Mouse (Mus musculus) G1E (cell line): ENCODE results near the gene Bag5. TPM values are rescaled to one million over a fixed set of nuclear protein-coding genes. Genes with fewer than 3 reads are reported as not detected.

Experiments
- ATAC-seq: 2 replicates; pipeline ENCODE4 v1.8.0; 2016; ENCODE audit warnings: mild to moderate bottlenecking; ENCODE audit not compliant: insufficient number of reproducible peaks, poor library complexity, low FRiP score, severe bottlenecking; ENCODE audit errors: extremely low read depth
- DNase-seq: peaks from one replicate; pipeline ENCODE4 v3.0.0; 2012; ENCODE audit warnings: low spot score
- H3K27me3 ChIP-seq: 2 replicates; pipeline ENCODE4 v1.6.1; 2012; ENCODE audit warnings: mild to moderate bottlenecking, low read length, inconsistent platforms; ENCODE audit not compliant: insufficient read depth
- H3K36me3 ChIP-seq: replicated peaks from 2 replicates; pipeline ENCODE3; 2012; ENCODE audit warnings: mild to moderate bottlenecking, inconsistent platforms
- H3K4me1 ChIP-seq: 2 replicates; pipeline ENCODE4 v1.6.1; 2012; ENCODE audit warnings: low read depth, low read length, inconsistent platforms, mixed read lengths; ENCODE audit not compliant: insufficient read depth
- H3K4me3 ChIP-seq: 2 replicates; pipeline ENCODE4 v1.5.1; 2012; ENCODE audit warnings: low read depth, mild to moderate bottlenecking, inconsistent platforms, low read length, moderate library complexity, mixed read lengths
- H3K9me3 ChIP-seq: replicated peaks from 2 replicates; pipeline ENCODE4 v1.6.1; 2012; ENCODE audit warnings: inconsistent platforms
- CTCF ChIP-seq: IDR thresholded peaks from 2 replicates; pipeline ENCODE4 v1.5.1; 2012; ENCODE audit warnings: low read depth, low read length, inconsistent platforms, mixed read lengths
- GATA1 ChIP-seq: IDR thresholded peaks from 2 replicates; pipeline ENCODE4 v1.6.1; 2012; ENCODE audit warnings: borderline replicate concordance, low read length, inconsistent platforms, mixed read lengths
- GATA2 ChIP-seq: IDR thresholded peaks from 2 replicates; pipeline ENCODE4 v1.6.1; 2012; ENCODE audit warnings: low read depth, low read length, inconsistent platforms, borderline replicate concordance
- POLR2AphosphoS5 ChIP-seq: IDR thresholded peaks from 2 replicates; pipeline ENCODE4 v1.6.1; 2012; ENCODE audit warnings: low read depth, low read length, inconsistent platforms; ENCODE audit not compliant: insufficient replicate concordance
- TAL1 ChIP-seq: conservative IDR thresholded peaks from 2 replicates; pipeline ENCODE4 v1.6.1; 2012; ENCODE audit warnings: low read depth, low read length, inconsistent platforms, mixed read lengths
- polyA plus RNA-seq: library from polyadenylated mRNA; stranded (reverse); fragments of >175 nt; gene quantifications from 2 replicates; pipeline ENCODE4 v1.2.3, GENCODE M21; 2012
- total RNA-seq, 2 experiments: library from RNA; stranded (forward) in 1 of 2; stranded (reverse) in 1 of 2; fragments of 200-1000 nt in 1 of 2; fragments of >200 nt in 1 of 2; fragmentation: Nextera tagmentation in 1 of 2; gene quantifications; 2 replicates each; pipeline ENCODE4 v1.2.3; 2014 to 2017

Gene Bag5
- total and polyA plus RNA-seq, 3 experiments, result 20.3 to 52.8 (median 32.4) TPM

DNA sequence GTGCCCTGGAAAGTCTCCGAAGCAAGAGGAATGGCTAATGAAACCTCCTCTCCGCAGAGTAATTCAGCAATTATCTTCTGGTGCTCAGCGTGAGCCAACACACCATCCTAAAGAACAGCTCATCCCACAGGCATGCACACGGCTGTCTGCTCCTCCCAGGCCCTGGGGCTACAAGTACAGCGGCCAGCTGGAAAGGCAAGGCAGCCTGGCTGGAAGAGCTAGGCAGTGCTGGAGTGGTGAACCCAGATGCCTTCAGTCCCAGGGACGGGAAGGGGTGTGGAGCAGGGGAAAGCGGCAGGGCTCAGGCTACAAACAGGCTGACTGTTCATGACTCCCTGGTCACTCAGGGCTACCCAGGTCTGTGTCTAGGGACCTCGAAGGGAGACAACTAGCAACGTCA lies 8.4 kb downstream of the Bag5 start:
- Histone ChIP-seq H3K4me1 (0 out of 2 replicates have a peak, but pooled peaks cover 5% of the 10 kb centered on the region), H3K9me3 (no peaks in the 10 kb centered on the region), H3K4me3 (no peak overlapping the region), H3K27me3 (peaks cover 38% of the 10 kb centered on the region), H3K36me3 (peaks cover 44% of the 10 kb centered on the region)
- no peak for ATAC-seq
- DNase-seq, result no peak
- no peak for TF ChIP-seq TAL1

- Histone ChIP-seq H3K27me3 (peaks cover 49% of the 10 kb centered on the region), H3K9me3 (no peaks in the 10 kb centered on the region), H3K36me3 (peaks cover 31% of the 10 kb centered on the region), H3K4me1 (0 out of 2 replicates have a peak, but pooled peaks cover 5% of the 10 kb centered on the region), H3K4me3 (no peak overlapping the region)
- no peak for TF ChIP-seq TAL1
- TF ChIP-seq GATA2, result no peak
- TF ChIP-seq GATA1, result no peak
- no peak for TF ChIP-seq POLR2AphosphoS5
- TF ChIP-seq CTCF, result no peak
- DNase-seq, result no peak
- ATAC-seq, result no peak
Observed at GRCm38 (mm10) chr12:111703301-111703700, 9.8 kb downstream of the Bag5 start.

GRCm38 (mm10) chr12:111700920-111701458 lies 12.1 kb downstream of the Bag5 start:
- ATAC-seq (no peak), DNase-seq (no peak)
- Histone ChIP-seq H3K27me3 (peaks cover 66% of the 10 kb centered on the region), H3K4me3 (no peak overlapping the region), H3K4me1 (peaks cover 6% of the 10 kb centered on the region; the same call in 1 of the 2 replicates), H3K36me3 (peaks cover 9% of the 10 kb centered on the region), H3K9me3 (no peaks in the 10 kb centered on the region)
- TF ChIP-seq TAL1, result no peak
- no peak for TF ChIP-seq GATA2
- no peak for TF ChIP-seq POLR2AphosphoS5
- TF ChIP-seq GATA1, result no peak
- TF ChIP-seq CTCF, result no peak

DNA sequence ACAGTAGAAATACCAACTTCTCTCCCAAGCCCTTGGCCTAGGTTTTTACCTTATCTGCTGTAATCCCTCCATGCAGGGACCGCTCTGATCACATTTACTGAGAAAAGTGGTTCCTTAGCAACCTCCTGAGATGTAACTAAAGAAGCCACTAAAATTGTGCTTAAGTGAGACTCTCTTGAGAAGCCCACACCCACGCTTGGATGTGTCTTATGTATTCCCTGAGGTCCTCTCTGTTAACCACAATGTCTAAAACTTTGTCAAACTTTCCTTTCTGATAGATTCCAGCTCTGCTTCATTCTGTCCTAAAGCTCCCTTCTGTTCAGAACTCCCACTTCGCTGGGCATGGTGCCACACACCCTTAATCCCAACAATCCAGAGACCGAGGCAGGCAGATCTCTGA lies 13.5 kb downstream of the Bag5 start:
- no peak overlapping the region for H3K4me3 ChIP-seq
- peaks cover 64% of the 10 kb centered on the region for H3K27me3 ChIP-seq
- TF ChIP-seq TAL1, result no peak
- TF ChIP-seq GATA2, result no peak
- no peak for TF ChIP-seq POLR2AphosphoS5
- no peak for TF ChIP-seq GATA1
- TF ChIP-seq CTCF, result no peak
- H3K36me3 ChIP-seq, result no peaks in the 10 kb centered on the region
- no peak for DNase-seq
- H3K4me1 ChIP-seq, result peaks cover 19% of the 10 kb centered on the region
- no peaks in the 10 kb centered on the region for H3K9me3 ChIP-seq
- no peak for ATAC-seq

DNA sequence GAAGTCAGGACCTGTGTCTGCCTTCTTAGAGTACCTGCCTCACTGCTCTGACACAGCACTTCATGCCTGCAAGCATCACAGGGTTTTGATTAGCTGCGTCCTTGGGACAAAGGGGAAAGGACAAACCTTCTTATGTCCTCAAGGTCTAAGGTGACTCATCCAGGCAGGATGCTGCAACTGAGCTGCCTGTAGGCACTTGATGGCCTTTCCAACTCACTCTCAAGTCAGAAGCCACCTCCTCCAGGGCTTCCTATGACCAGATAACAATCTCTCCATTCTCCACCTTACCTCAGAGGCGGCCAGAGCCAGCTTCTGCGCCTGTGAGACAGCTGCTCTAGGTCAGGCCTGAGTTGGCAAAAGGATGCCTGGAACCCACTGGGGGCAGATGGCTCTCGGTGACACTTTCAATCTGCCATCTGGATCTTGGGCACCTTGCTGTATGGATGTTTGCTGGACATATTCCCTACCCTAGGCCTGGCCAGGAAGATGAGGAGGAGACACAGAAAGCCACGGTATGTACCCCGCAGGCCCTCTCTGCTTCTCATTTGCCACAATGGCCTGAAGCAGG lies 14.6 kb downstream of the Bag5 start:
- peaks cover 30% of the 10 kb centered on the region for H3K4me1 ChIP-seq
- DNase-seq, result no peak
- no peaks in the 10 kb centered on the region for H3K9me3 ChIP-seq
- no peaks in the 10 kb centered on the region for H3K36me3 ChIP-seq
- peaks cover 64% of the 10 kb centered on the region for H3K27me3 ChIP-seq
- no peak overlapping the region for H3K4me3 ChIP-seq
- no peak for TF ChIP-seq GATA1
- no peak for TF ChIP-seq TAL1
- TF ChIP-seq CTCF, result no peak
- TF ChIP-seq GATA2, result no peak
- no peak for TF ChIP-seq POLR2AphosphoS5
- ATAC-seq, result no peak

DNA sequence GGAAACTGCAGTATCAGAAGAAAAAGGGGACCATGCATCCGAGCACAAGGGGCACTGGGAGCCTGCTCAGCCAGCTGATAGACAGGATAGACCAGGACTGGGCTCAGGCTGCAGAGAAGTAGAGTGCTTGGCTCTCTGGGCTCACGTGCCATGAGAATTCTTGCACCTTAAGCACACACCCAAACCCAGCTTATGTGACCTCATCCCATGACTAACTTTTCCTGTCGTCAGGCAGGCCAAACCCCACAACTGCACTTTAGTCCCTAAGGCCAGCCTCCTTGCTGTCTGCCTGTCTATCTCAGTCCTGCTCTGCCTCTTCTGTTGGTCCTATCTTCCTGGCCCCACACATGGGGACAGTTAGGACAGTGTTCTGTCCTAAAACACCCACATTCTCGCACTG lies 15.3 kb downstream of the Bag5 start:
- Histone ChIP-seq H3K4me3 (no peak overlapping the region), H3K9me3 (no peaks in the 10 kb centered on the region), H3K36me3 (no peaks in the 10 kb centered on the region), H3K27me3 (peaks cover 67% of the 10 kb centered on the region), H3K4me1 (peaks cover 37% of the 10 kb centered on the region)
- no peak for TF ChIP-seq CTCF
- no peak for TF ChIP-seq GATA2
- TF ChIP-seq GATA1, result no peak
- TF ChIP-seq POLR2AphosphoS5, result no peak
- no peak for TF ChIP-seq TAL1
- no peak for ATAC-seq
- no peak for DNase-seq

GRCm38 (mm10) chr12:111696239-111696638 lies 16.8 kb downstream of the Bag5 start:
- Histone ChIP-seq H3K27me3 (peaks cover 78% of the 10 kb centered on the region), H3K4me1 (peaks cover 46% of the 10 kb centered on the region), H3K36me3 (no peaks in the 10 kb centered on the region), H3K4me3 (no peak overlapping the region), H3K9me3 (no peaks in the 10 kb centered on the region)
- peak; percentile 66 for DNase-seq
- ATAC-seq, result peak; percentile 51
- TF ChIP-seq CTCF, result peak; percentile 34; the same call in 1 of the 2 replicates
- no peak for TF ChIP-seq POLR2AphosphoS5
